Mouse (Mus musculus): ENCODE measurements at regions not wholly inside any gene's neighbourhood (a gene's known extent, or its start where the extent isn't known, plus 50 kb on each side); places are given as distances from the start of the nearest gene placed in this dataset.

GRCm38 (mm10) chr8:34486433-34487096, 375.0 kb upstream of the Gm10131 start:
- ATAC-seq (replicated peaks in 1 of 2; ENCODE audit: insufficient read depth in 1 of 2, low FRiP score in 2 of 2, low TSS enrichment in 1 of 2, low read depth in 1 of 2, poor library complexity in 2 of 2, severe bottlenecking in 2 of 2) = no peak

GRCm38 (mm10) chr8:34485905-34486304, 374.4 kb upstream of the Gm10131 start:
- no peak for ATAC-seq (replicated peaks in 1 of 2; ENCODE audit: insufficient read depth in 1 of 2, low FRiP score in 2 of 2, low TSS enrichment in 1 of 2, low read depth in 1 of 2, poor library complexity in 2 of 2, severe bottlenecking in 2 of 2)

GRCm38 (mm10) chr8:34485346-34485745, 373.8 kb upstream of the Gm10131 start:
- ATAC-seq (replicated peaks in 1 of 2; ENCODE audit: insufficient read depth in 1 of 2, low FRiP score in 2 of 2, low TSS enrichment in 1 of 2, low read depth in 1 of 2, poor library complexity in 2 of 2, severe bottlenecking in 2 of 2) = no peak

GRCm38 (mm10) chr8:34484551-34485335, 373.2 kb upstream of the Gm10131 start:
- ATAC-seq (replicated peaks in 1 of 2; ENCODE audit: insufficient read depth in 1 of 2, low FRiP score in 2 of 2, low TSS enrichment in 1 of 2, low read depth in 1 of 2, poor library complexity in 2 of 2, severe bottlenecking in 2 of 2) = peak in 1 of 2 experiments; percentile 59; a peak in 2 of 4 replicates

- no peak for ATAC-seq (replicated peaks in 1 of 2; ENCODE audit: insufficient read depth in 1 of 2, low FRiP score in 2 of 2, low TSS enrichment in 1 of 2, low read depth in 1 of 2, poor library complexity in 2 of 2, severe bottlenecking in 2 of 2)
Measured at GRCm38 (mm10) chr8:34483212-34483611, 371.7 kb upstream of the Gm10131 start.

GRCm38 (mm10) chr8:34482676-34483075, 371.1 kb upstream of the Gm10131 start:
- ATAC-seq (replicated peaks in 1 of 2; ENCODE audit: insufficient read depth in 1 of 2, low FRiP score in 2 of 2, low TSS enrichment in 1 of 2, low read depth in 1 of 2, poor library complexity in 2 of 2, severe bottlenecking in 2 of 2) = no peak

GRCm38 (mm10) chr8:34480496-34480895, 369.0 kb upstream of the Gm10131 start:
- ATAC-seq (replicated peaks in 1 of 2; ENCODE audit: insufficient read depth in 1 of 2, low FRiP score in 2 of 2, low TSS enrichment in 1 of 2, low read depth in 1 of 2, poor library complexity in 2 of 2, severe bottlenecking in 2 of 2) = no peak

- ATAC-seq (replicated peaks in 1 of 2; ENCODE audit: insufficient read depth in 1 of 2, low FRiP score in 2 of 2, low TSS enrichment in 1 of 2, low read depth in 1 of 2, poor library complexity in 2 of 2, severe bottlenecking in 2 of 2) = no peak
Measured at GRCm38 (mm10) chr8:34478891-34479290, 367.4 kb upstream of the Gm10131 start.

- ATAC-seq (replicated peaks in 1 of 2; ENCODE audit: insufficient read depth in 1 of 2, low FRiP score in 2 of 2, low TSS enrichment in 1 of 2, low read depth in 1 of 2, poor library complexity in 2 of 2, severe bottlenecking in 2 of 2) = no peak
Measured at GRCm38 (mm10) chr8:34478465-34478864, 366.9 kb upstream of the Gm10131 start.

GRCm38 (mm10) chr8:34476146-34476820, 364.7 kb upstream of the Gm10131 start:
- no peak for ATAC-seq (replicated peaks in 1 of 2; ENCODE audit: insufficient read depth in 1 of 2, low FRiP score in 2 of 2, low TSS enrichment in 1 of 2, low read depth in 1 of 2, poor library complexity in 2 of 2, severe bottlenecking in 2 of 2)

- ATAC-seq (replicated peaks in 1 of 2; ENCODE audit: insufficient read depth in 1 of 2, low FRiP score in 2 of 2, low TSS enrichment in 1 of 2, low read depth in 1 of 2, poor library complexity in 2 of 2, severe bottlenecking in 2 of 2) = no peak
Measured at GRCm38 (mm10) chr8:34474593-34474992, 363.1 kb upstream of the Gm10131 start.

- no peak for ATAC-seq (replicated peaks in 1 of 2; ENCODE audit: insufficient read depth in 1 of 2, low FRiP score in 2 of 2, low TSS enrichment in 1 of 2, low read depth in 1 of 2, poor library complexity in 2 of 2, severe bottlenecking in 2 of 2)
Measured at GRCm38 (mm10) chr8:34473769-34474168, 362.2 kb upstream of the Gm10131 start.

- ATAC-seq (replicated peaks in 1 of 2; ENCODE audit: insufficient read depth in 1 of 2, low FRiP score in 2 of 2, low TSS enrichment in 1 of 2, low read depth in 1 of 2, poor library complexity in 2 of 2, severe bottlenecking in 2 of 2) = no peak
Measured at GRCm38 (mm10) chr8:34473301-34473700, 361.8 kb upstream of the Gm10131 start.

- ATAC-seq (replicated peaks in 1 of 2; ENCODE audit: insufficient read depth in 1 of 2, low FRiP score in 2 of 2, low TSS enrichment in 1 of 2, low read depth in 1 of 2, poor library complexity in 2 of 2, severe bottlenecking in 2 of 2) = no peak
Measured at GRCm38 (mm10) chr8:34472846-34473245, 361.3 kb upstream of the Gm10131 start.

GRCm38 (mm10) chr8:34472434-34472833, 360.9 kb upstream of the Gm10131 start:
- no peak for ATAC-seq (replicated peaks in 1 of 2; ENCODE audit: insufficient read depth in 1 of 2, low FRiP score in 2 of 2, low TSS enrichment in 1 of 2, low read depth in 1 of 2, poor library complexity in 2 of 2, severe bottlenecking in 2 of 2)

- no peak for ATAC-seq (replicated peaks in 1 of 2; ENCODE audit: insufficient read depth in 1 of 2, low FRiP score in 2 of 2, low TSS enrichment in 1 of 2, low read depth in 1 of 2, poor library complexity in 2 of 2, severe bottlenecking in 2 of 2)
Measured at GRCm38 (mm10) chr8:34469091-34469490, 357.6 kb upstream of the Gm10131 start.

GRCm38 (mm10) chr8:34466786-34467364, 355.3 kb upstream of the Gm10131 start:
- ATAC-seq (replicated peaks in 1 of 2; ENCODE audit: insufficient read depth in 1 of 2, low FRiP score in 2 of 2, low TSS enrichment in 1 of 2, low read depth in 1 of 2, poor library complexity in 2 of 2, severe bottlenecking in 2 of 2) = no peak

- ATAC-seq (replicated peaks in 1 of 2; ENCODE audit: insufficient read depth in 1 of 2, low FRiP score in 2 of 2, low TSS enrichment in 1 of 2, low read depth in 1 of 2, poor library complexity in 2 of 2, severe bottlenecking in 2 of 2) = no peak
Measured at GRCm38 (mm10) chr8:34465398-34465797, 353.9 kb upstream of the Gm10131 start.

Data from hematopoietic stem cell, adult 5-6 weeks (primary cell).